Mouse (Mus musculus) CD4-positive naive resting alpha-beta T cell, adult 57 days (primary cell): ENCODE data around the gene Mcoln3. TPM values are rescaled to one million over a fixed set of nuclear protein-coding genes. Genes with fewer than 3 reads are reported as not detected.

Experiments used
- total RNA-seq: library from RNA; stranded (reverse); gene quantifications from one replicate; pipeline ENCODE4 v1.2.4, GENCODE M21; 2023

The Mcoln3 gene
- 5.7 TPM for total RNA-seq

GRCm38 (mm10) chr3:146117258-146117996 is at the start of gene Mcoln3:
Mcoln3 (plus strand) TSS chr3:146117450.

GRCm38 (mm10) chr3:146107921-146108571 is 9.2 kb upstream of the Mcoln3 start, which contains the start of gene Wdr63:
Wdr63 (minus strand) TSS chr3:146108130.

GRCm38 (mm10) chr3:146149156-146150057 is 32.2 kb downstream of the Mcoln3 start, which contains the start of gene Mcoln2:
Mcoln2 (plus strand) TSS chr3:146149833.

Other genes with a start within 250 kb of the Mcoln3 start
- 68.8 TPM for gene Bcl10, start 194.6 kb upstream of the Mcoln3 start, total RNA-seq
- 57.1 TPM for gene 2410004B18Rik, start 179.4 kb upstream of the Mcoln3 start, total RNA-seq
- gene Syde2, start 129.6 kb upstream of the Mcoln3 start, total RNA-seq: 1.0 TPM
- gene Wdr63, start 9.3 kb upstream of the Mcoln3 start, total RNA-seq: not detected
- gene Mcoln2, start 32.4 kb downstream of the Mcoln3 start, total RNA-seq: 8.0 TPM
- not detected for gene Lpar3, start 103.5 kb downstream of the Mcoln3 start, total RNA-seq